Mouse (Mus musculus): ENCODE results near the gene Dixdc1. TPM values are rescaled to one million over a fixed set of nuclear protein-coding genes. Genes with fewer than 3 reads are reported as not detected.
A peak's percentile ranks its signal among the peaks of the same experiment; 100 is the strongest.

Gene Dixdc1
- 35.0 and 36.4 TPM in 2 replicates for polyA plus RNA-seq (2015; fragmentation: Nextera tagmentation; extraction: Ambion mirVana)

DNA sequence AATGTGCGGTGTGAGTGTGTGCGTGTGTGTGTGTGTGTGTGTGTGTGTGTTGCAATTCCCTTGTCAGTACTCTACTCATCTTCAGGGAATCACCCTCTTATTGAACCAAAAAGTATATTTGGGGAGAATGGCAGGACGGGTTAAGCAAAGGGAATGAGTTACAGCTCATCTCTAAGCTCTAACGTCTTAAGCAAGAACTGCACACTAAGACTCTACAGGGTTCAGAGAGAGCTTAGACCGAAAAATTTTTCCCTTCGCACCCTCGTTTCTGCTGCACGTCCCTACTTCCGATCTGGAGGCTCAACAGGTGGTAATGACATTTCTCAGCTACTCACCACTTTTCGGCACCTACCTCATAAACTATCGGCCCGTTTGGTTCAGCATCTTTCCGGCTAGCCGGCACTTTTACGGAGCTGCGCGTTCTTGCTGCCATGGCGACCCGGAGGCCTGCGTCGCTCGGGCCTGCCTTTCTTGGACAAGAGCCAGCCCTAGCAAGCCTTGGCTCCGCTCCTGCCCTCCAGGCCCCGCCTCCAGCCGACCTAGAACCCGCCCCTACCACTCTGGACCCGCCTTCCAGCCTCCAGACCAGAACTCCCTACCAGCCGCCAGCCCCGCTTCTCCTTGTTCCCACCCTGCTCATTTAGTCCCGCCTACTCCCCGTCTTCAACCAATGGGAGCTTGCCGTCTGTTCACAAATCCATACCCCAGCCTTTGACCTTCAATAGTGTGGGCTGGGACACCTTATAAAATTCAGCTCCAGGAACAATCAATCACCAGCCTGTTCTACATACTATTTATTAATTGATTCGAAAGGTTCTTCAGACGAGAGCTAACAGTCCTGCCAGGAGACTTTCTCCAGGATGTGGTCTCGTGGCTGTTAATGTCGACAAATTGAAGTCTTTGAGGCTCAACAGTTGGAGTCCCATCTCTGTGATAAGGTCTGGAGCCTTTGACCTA is at the start of gene Dixdc1:
TSS of gene Dixdc1 (minus strand) at position 604 of the 957 bp plus-strand sequence.
- Histone ChIP-seq H3K36me3 (no peaks in the 10 kb centered on the region), H3K9me3 (no peaks in the 10 kb centered on the region), H3K4me3 (peak within 1 kb of the TSS; percentile 36), H3K4me2 (peak within 1 kb of the TSS; percentile 60), H3K4me1 (replicated peaks) (peaks cover 11% of the 10 kb centered on the region), H3K27ac (no peak within 1 kb of the TSS), H3K27me3 (peaks cover 5% of the 10 kb centered on the region; the same call in 1 of the 2 replicates), H3K9ac (peak within 1 kb of the TSS; percentile 35; the same call in 1 of the 2 replicates)
- peak; percentile 92 for ATAC-seq (ENCODE audit: low FRiP score)
- 13% methylated on average over 36 of the region's 36 CpGs for WGBS

DNA sequence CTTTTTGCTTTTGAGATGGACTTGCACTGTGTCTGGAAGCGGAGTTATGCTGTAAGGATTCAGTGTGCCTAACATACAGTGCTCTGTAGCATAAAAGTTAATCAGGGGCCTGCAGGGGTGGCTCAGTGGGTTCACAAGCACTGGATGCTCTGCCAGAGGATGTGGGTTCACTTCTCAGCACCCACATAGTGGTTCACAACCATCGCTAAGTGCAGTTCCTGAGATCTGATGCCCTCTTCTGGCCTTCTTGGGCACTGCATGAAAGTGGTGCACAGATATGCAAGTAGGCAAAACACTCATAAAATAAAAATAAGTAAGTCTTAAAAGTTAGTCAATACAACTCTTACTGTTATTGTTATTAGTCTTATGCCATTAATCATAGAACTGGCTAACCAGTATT is 42.8 kb upstream of the Dixdc1 start:
- ATAC-seq (ENCODE audit: low FRiP score): no peak
- H3K36me3 ChIP-seq: peaks cover 86% of the 10 kb centered on the region
- H3K27ac ChIP-seq: no peak overlapping the region

DNA sequence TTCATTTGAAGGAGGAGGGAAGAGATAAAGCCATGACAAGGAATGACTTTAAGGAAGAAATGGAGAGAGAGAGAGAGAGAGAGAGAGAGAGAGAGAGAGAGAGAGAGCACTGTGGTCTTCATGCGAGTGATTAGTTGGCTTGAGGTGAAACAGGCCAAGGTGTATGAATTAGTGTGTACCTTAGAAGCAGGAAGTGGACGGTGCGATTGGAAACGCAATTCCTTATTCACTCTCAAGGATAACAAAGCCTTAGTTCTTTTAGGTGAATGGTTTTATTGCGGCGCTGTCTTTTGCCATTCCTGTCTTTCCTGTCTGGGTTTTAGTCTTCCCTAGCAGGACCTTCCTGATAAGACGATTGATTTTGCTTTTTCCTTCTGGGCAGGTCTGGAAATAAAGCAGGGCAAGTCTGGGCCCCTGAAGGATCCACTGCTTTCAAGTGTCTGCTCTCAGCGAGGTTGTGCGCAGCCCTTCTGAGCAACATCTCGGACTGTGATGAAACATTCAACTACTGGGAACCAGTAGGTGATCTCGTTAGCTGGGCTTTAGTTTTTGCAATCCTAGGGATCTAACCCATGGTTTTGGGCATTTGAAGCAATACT is 36.9 kb upstream of the Dixdc1 start:
- ATAC-seq (ENCODE audit: low FRiP score): no peak
- Histone ChIP-seq H3K4me3 (peak overlapping the region; percentile 82), H3K9ac (peak overlapping the region; percentile 93), H3K27me3 (no peaks in the 10 kb centered on the region), H3K36me3 (peaks cover 39% of the 10 kb centered on the region), H3K27ac (peak overlapping the region; percentile 93; the same call in 1 of the 2 replicates), H3K4me1 (replicated peaks) (peaks cover 26% of the 10 kb centered on the region), H3K9me3 (no peaks in the 10 kb centered on the region), H3K4me2 (peak overlapping the region; percentile 71)
- 76% methylated on average over 11 of the region's 11 CpGs for WGBS

More for the DNA sequence above, 42.8 kb upstream of the Dixdc1 start:
- 70% methylated on average over 2 of the region's 2 CpGs for WGBS
- H3K4me3 ChIP-seq: no peak overlapping the region
- H3K4me2 ChIP-seq: no peak overlapping the region
- no peaks in the 10 kb centered on the region for H3K27me3 ChIP-seq
- H3K9ac ChIP-seq: no peak overlapping the region
- no peaks in the 10 kb centered on the region for H3K9me3 ChIP-seq
- no peaks in the 10 kb centered on the region for H3K4me1 ChIP-seq (replicated peaks)

DNA sequence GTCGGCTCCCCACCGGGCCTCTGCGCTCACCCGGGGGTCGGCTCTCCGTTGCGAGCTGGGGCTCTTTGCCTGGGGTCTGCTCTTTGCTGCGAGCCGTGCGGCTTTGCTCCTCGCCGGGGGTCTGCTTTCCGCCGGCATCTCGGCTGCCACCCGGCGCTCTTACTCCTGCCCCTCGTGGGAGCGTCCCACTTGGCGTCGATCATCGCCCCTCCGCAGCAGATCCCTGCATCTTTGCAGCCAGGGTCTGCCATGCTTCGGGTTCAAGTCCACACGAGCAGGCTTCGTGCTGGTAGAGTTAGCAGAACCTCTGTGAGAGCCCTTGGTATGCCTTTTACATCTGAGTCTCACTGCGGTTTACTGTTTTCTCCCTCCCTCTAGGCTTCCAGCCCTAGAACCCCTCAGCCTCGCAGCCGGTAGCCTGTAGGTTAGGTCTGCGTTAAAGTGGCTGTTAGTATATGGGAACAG is 36.4 kb upstream of the Dixdc1 start:
- WGBS: under 1% methylated on average over 30 of the region's 30 CpGs
- peak; percentile 67 for ATAC-seq (ENCODE audit: low FRiP score)
- peaks cover 26% of the 10 kb centered on the region for H3K4me1 ChIP-seq (replicated peaks)
- H3K4me3 ChIP-seq: peak overlapping the region; percentile 82
- H3K4me2 ChIP-seq: peak overlapping the region; percentile 71
- H3K27me3 ChIP-seq: no peaks in the 10 kb centered on the region
- peak overlapping the region; percentile 93 for H3K9ac ChIP-seq
- H3K9me3 ChIP-seq: no peaks in the 10 kb centered on the region
- H3K36me3 ChIP-seq: peaks cover 36% of the 10 kb centered on the region
- H3K27ac ChIP-seq: peak overlapping the region; percentile 93

DNA sequence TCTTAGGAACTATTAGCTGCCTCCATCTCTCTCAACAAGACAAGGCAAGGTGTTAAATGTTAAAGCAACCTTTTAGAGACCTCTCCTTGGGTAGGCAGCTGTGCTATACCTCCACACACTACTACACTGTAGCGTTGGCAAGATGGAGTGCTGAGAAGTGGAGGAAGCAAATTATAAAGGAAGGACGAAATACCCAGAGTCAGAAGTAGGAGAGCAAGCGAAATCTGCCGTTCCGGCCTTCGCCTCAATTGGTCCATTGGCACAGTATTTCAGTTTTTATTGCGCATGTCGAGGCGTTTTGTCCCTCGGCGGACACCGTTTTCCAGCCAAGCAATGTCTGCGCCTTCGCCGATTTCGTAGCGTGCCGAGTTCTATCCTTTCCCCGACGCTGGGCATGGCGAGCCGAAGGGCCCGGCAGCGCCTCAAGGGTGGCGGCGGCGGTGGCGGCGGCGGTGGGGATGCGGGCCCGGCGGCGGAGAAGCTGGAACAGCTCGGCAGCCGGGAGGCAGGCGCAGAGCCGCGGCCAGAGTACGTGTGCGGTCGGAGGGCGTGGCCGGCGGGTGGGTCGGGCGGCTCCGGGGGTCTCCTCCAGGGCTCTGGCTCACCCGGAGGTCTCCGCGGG is 35.8 kb upstream of the Dixdc1 start, which contains the start of the genes Alg9 and 1110032A03Rik:
TSS of gene Alg9 (plus strand) at position 29 of the 622 bp plus-strand sequence.
TSS of gene 1110032A03Rik (minus strand) at position 530 of the 622 bp plus-strand sequence.
- Histone ChIP-seq H3K27ac (peak within 1 kb of the TSS; percentile 93), H3K27me3 (no peaks in the 10 kb centered on the region), H3K4me3 (peak within 1 kb of the TSS; percentile 82), H3K4me2 (peak within 1 kb of the TSS; percentile 71), H3K9ac (peak within 1 kb of the TSS; percentile 93), H3K36me3 (peaks cover 32% of the 10 kb centered on the region), H3K4me1 (replicated peaks) (peaks cover 26% of the 10 kb centered on the region), H3K9me3 (no peaks in the 10 kb centered on the region)
- under 1% methylated on average over 51 of the region's 51 CpGs for WGBS
- peak; percentile 88 for ATAC-seq (ENCODE audit: low FRiP score)

DNA sequence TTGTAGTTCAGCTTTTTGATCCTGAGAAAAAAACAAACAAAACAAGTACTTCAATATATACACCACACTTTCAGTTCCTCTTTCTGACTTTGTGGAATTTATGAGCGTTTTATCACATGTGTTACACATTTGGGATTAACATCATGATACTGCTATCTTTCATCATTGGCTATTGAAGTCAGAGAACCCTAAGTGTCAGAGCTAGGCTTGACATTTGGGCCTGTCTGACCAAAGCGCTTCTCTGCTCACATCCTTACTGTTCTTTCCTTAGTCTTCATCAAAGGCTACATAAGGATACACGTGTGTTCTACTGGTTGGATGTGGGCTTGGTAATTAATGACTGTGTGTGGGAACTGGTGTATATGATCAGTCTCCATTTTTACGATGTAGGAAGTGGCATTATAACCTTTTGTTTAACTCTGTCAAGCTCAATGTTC is 34.7 kb upstream of the Dixdc1 start:
- 80% methylated on average over 4 of the region's 4 CpGs for WGBS
- H3K9ac ChIP-seq: peak overlapping the region; percentile 51

DNA sequence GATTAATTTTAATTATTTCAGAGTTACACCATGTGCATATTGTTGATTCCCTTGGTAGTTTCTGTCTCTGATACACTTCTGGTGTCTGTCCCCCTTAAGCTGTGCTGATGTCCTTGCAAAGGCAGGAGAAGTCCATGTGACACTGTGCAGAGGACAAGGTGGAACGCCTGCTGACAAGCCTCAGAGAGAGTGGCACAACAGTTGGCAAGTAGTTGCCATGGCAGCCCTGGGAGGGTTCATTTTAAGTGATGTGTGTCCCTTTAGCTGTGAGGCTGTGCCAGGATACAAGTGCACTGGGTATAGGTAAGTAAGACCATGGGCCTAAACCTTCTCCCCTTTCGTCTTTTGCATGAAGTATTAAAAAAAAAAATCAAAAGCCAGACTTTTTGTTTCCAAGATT is 30.7 kb upstream of the Dixdc1 start:
- Histone ChIP-seq H3K4me2 (no peak overlapping the region), H3K9me3 (no peaks in the 10 kb centered on the region), H3K27ac (no peak overlapping the region), H3K9ac (no peak overlapping the region), H3K27me3 (no peaks in the 10 kb centered on the region), H3K4me3 (no peak overlapping the region), H3K36me3 (peaks cover 13% of the 10 kb centered on the region; the same call in 1 of the 2 replicates), H3K4me1 (replicated peaks) (peaks cover 34% of the 10 kb centered on the region)
- 80% methylated on average over 2 of the region's 2 CpGs for WGBS
- ATAC-seq (ENCODE audit: low FRiP score): no peak

More for the DNA sequence above, 34.7 kb upstream of the Dixdc1 start:
- peaks cover 21% of the 10 kb centered on the region for H3K36me3 ChIP-seq
- no peak for ATAC-seq (ENCODE audit: low FRiP score)
- peak overlapping the region; percentile 82 for H3K4me3 ChIP-seq
- peak overlapping the region; percentile 71 for H3K4me2 ChIP-seq
- no peaks in the 10 kb centered on the region for H3K9me3 ChIP-seq
- peaks cover 35% of the 10 kb centered on the region for H3K4me1 ChIP-seq (replicated peaks)
- H3K27me3 ChIP-seq: no peaks in the 10 kb centered on the region
- peak overlapping the region; percentile 52 for H3K27ac ChIP-seq

DNA sequence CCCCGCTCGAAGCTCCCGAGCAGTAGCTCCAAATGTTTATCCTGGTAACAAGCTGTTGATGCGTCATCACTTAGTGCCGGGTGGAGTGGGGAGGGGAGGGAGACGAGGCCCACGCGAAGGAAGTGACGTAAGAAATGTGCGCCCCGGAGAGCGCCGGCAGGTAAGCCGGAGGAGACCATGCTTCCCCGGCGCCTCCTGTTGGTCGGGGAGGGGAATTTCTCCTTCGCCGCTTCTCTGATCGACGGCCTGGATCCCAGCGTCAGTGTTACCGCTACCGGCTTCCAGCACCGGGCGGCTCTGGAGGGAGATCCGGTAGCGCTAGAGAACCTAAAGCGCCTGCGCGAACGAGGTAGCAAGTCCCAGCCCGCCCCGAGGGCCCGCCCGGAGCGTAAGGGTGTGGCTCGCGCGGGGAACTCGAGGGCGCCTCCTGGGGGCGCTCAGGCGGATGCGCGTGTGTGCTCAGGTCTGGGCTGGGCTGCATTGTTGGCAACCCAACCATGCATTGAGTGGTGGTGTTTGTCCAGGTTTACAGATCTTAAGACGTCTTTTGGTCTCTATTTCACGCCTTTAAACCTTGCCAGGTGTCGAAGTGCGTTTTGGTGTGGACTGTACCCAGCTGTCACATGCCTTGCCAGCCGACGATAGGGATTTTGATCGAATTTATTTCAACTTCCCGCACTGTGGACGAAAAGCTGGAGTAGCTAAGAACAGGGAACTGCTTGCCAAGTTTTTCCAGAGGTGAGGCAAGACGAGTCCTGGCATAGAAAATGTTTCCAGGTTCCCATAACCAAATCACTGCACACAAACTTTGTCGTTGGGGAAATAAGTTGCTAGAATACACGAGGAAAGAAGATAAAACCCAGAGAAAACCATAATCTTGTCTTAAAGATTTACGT is 29.0 kb upstream of the Dixdc1 start, which contains the start of gene Fdxacb1:
TSS of gene Fdxacb1 (plus strand) at position 130 of the 896 bp plus-strand sequence.
- peak; percentile 95 for ATAC-seq (ENCODE audit: low FRiP score)
- 4% methylated on average over 59 of the region's 59 CpGs for WGBS

DNA sequence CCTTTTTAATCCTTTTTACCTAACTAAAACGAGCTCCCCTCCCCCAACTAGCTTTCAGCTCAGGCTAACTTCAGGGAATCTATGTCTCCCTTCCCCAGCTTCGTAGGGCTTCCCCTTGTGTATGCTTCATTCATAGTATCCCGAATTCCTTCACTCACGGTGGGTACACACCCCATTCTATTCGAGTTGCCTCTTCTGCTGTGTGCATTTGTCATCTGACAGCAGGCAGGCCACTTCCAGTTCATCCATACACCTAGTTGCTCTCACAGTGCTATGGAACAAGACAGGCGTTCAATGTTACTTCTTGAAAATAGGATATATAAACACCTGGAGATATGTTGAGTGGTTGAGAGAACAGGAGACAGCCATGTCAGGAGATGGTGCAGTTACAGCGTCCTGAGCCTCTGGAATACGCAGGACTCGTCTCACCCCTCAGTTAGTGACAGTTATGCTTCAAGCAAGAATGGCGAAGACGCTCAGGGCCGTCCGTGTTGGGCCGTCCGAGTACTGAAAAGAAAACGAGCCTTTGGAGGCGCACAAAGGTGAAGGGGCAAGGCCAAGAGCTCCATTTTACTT is 28.3 kb upstream of the Dixdc1 start:
- no peaks in the 10 kb centered on the region for H3K27me3 ChIP-seq
- H3K36me3 ChIP-seq: peaks cover 17% of the 10 kb centered on the region
- ATAC-seq (ENCODE audit: low FRiP score): peak; percentile 76; the same call in 1 of the 2 replicates
- H3K4me3 ChIP-seq: peak overlapping the region; percentile 63
- 6% methylated on average over 17 of the region's 17 CpGs for WGBS
- peak overlapping the region; percentile 84 for H3K4me2 ChIP-seq
- H3K9ac ChIP-seq: peak overlapping the region; percentile 81
- H3K27ac ChIP-seq: peak overlapping the region; percentile 88
- peaks cover 21% of the 10 kb centered on the region for H3K4me1 ChIP-seq (replicated peaks)
- no peaks in the 10 kb centered on the region for H3K9me3 ChIP-seq

More for the DNA sequence above, 29.0 kb upstream of the Dixdc1 start, which contains the start of gene Fdxacb1:
- Histone ChIP-seq H3K4me2 (peak within 1 kb of the TSS; percentile 84), H3K36me3 (peaks cover 17% of the 10 kb centered on the region), H3K9me3 (no peaks in the 10 kb centered on the region), H3K4me3 (peak within 1 kb of the TSS; percentile 63), H3K9ac (peak within 1 kb of the TSS; percentile 81), H3K27ac (peak within 1 kb of the TSS; percentile 88), H3K27me3 (no peaks in the 10 kb centered on the region), H3K4me1 (replicated peaks) (peaks cover 21% of the 10 kb centered on the region)

DNA sequence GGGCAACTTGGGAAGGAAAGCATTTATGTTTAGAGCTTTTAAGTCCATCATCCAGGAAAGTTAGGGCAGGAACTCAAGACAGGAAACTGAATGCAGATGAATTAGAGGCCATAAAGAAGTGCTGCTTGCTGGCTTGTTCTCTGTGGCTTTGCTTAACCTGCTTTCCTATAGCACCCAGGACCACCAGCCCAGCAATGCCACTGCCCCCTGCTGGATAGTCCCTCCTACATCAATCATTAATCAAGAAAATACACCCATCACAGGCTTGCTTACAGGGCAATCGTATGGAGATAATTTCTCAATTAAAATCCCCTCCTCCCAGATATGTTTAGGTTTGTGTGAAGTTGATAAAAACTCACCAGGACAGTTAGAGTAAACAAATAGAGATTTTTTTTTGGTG is 24.0 kb upstream of the Dixdc1 start:
- no peak overlapping the region for H3K9ac ChIP-seq
- no peaks in the 10 kb centered on the region for H3K27me3 ChIP-seq
- no peaks in the 10 kb centered on the region for H3K9me3 ChIP-seq
- peaks cover 4% of the 10 kb centered on the region for H3K36me3 ChIP-seq
- no peak overlapping the region for H3K27ac ChIP-seq
- peaks cover 5% of the 10 kb centered on the region; the same call in 1 of the 2 replicates for H3K4me1 ChIP-seq (replicated peaks)
- WGBS: 61% methylated on average over 1 of the region's 1 CpGs
- no peak overlapping the region for H3K4me3 ChIP-seq
- H3K4me2 ChIP-seq: no peak overlapping the region
- ATAC-seq (ENCODE audit: low FRiP score): no peak

Measured in hindbrain, embryonic 13.5 days (tissue).